Mouse (Mus musculus): ENCODE measurements around the gene Fam213b. TPM values are rescaled to one million over a fixed set of nuclear protein-coding genes. Genes with fewer than 3 reads are reported as not detected.

Gene Fam213b
- polyA plus RNA-seq, 1 experiment from 2014 or later = 16.8 TPM

GRCm38 (mm10) chr4:154857366-154858240, 41.3 kb downstream of the Fam213b start:
- ATAC-seq (no peak), DNase-seq (ENCODE audit: low spot score) (no peak)
- TF ChIP-seq CTCF (IDR thresholded peaks at IDR 0.05) (no peak), EP300 (IDR thresholded peaks at IDR 0.05) (no peak)
- no peak overlapping the region for H3K9ac ChIP-seq (replicated peaks; ENCODE audit: low read depth)
- H3K27me3 ChIP-seq (replicated peaks; ENCODE audit: insufficient read depth, low read length) = peaks cover 27% of the 10 kb centered on the region
- H3K4me2 ChIP-seq (replicated peaks; ENCODE audit: low read depth, low read length) = no peak overlapping the region
- H3K27ac ChIP-seq (ENCODE audit: low read length) = no peak overlapping the region
- H3K4me3 ChIP-seq (ENCODE audit: low read depth, low read length) = no peak overlapping the region
- no peaks in the 10 kb centered on the region; the same call in 1 of the 2 replicates for H3K4me1 ChIP-seq (ENCODE audit: insufficient read depth, low read depth, low read length)
- no peaks in the 10 kb centered on the region for H3K9me3 ChIP-seq (ENCODE audit: low read length)
- WGBS = 69% methylated on average over 10 of the region's 10 CpGs
- no peaks in the 10 kb centered on the region for H3K36me3 ChIP-seq (ENCODE audit: insufficient read depth, low read length)

- Histone ChIP-seq H3K27ac (ENCODE audit: low read length) (no peak overlapping the region), H3K36me3 (ENCODE audit: insufficient read depth, low read length) (no peaks in the 10 kb centered on the region), H3K4me2 (replicated peaks; ENCODE audit: low read depth, low read length) (no peak overlapping the region), H3K4me1 (ENCODE audit: insufficient read depth, low read depth, low read length) (no peaks in the 10 kb centered on the region; the same call in 1 of the 2 replicates), H3K9ac (replicated peaks; ENCODE audit: low read depth) (no peak overlapping the region), H3K4me3 (ENCODE audit: low read depth, low read length) (no peak overlapping the region), H3K27me3 (replicated peaks; ENCODE audit: insufficient read depth, low read length) (peaks cover 27% of the 10 kb centered on the region), H3K9me3 (ENCODE audit: low read length) (no peaks in the 10 kb centered on the region)
- TF ChIP-seq EP300 (IDR thresholded peaks at IDR 0.05) (no peak), CTCF (IDR thresholded peaks at IDR 0.05) (no peak)
- DNase-seq (ENCODE audit: low spot score) (no peak), ATAC-seq (no peak)
- WGBS = 82% methylated on average over 7 of the region's 7 CpGs
Observed at GRCm38 (mm10) chr4:154856882-154857281, 42.1 kb downstream of the Fam213b start.

GRCm38 (mm10) chr4:154856480-154856837, 42.5 kb downstream of the Fam213b start:
- peaks cover 27% of the 10 kb centered on the region for H3K27me3 ChIP-seq (replicated peaks; ENCODE audit: insufficient read depth, low read length)
- WGBS = 14% methylated on average over 9 of the region's 9 CpGs
- no peaks in the 10 kb centered on the region; the same call in 1 of the 2 replicates for H3K4me1 ChIP-seq (ENCODE audit: insufficient read depth, low read depth, low read length)
- ATAC-seq = peak; percentile 4; the same call in 1 of the 2 replicates
- H3K4me3 ChIP-seq (ENCODE audit: low read depth, low read length) = peak overlapping the region; percentile 39
- H3K27ac ChIP-seq (ENCODE audit: low read length) = no peak overlapping the region
- no peaks in the 10 kb centered on the region for H3K9me3 ChIP-seq (ENCODE audit: low read length)
- H3K36me3 ChIP-seq (ENCODE audit: insufficient read depth, low read length) = no peaks in the 10 kb centered on the region
- DNase-seq (ENCODE audit: low spot score) = no peak
- H3K4me2 ChIP-seq (replicated peaks; ENCODE audit: low read depth, low read length) = peak overlapping the region; percentile 81
- TF ChIP-seq CTCF (IDR thresholded peaks at IDR 0.05) (no peak), EP300 (IDR thresholded peaks at IDR 0.05) (no peak)
- H3K9ac ChIP-seq (replicated peaks; ENCODE audit: low read depth) = no peak overlapping the region

- H3K4me1 ChIP-seq (ENCODE audit: insufficient read depth, low read depth, low read length) = no peaks in the 10 kb centered on the region; the same call in 1 of the 2 replicates
- no peak for TF ChIP-seq EP300 (IDR thresholded peaks at IDR 0.05)
- peak; percentile 75 for TF ChIP-seq CTCF (IDR thresholded peaks at IDR 0.05)
- H3K9ac ChIP-seq (replicated peaks; ENCODE audit: low read depth) = no peak overlapping the region
- peaks cover 27% of the 10 kb centered on the region for H3K27me3 ChIP-seq (replicated peaks; ENCODE audit: insufficient read depth, low read length)
- no peaks in the 10 kb centered on the region for H3K36me3 ChIP-seq (ENCODE audit: insufficient read depth, low read length)
- H3K9me3 ChIP-seq (ENCODE audit: low read length) = no peaks in the 10 kb centered on the region
- DNase-seq (ENCODE audit: low spot score) (peak; percentile 70), ATAC-seq (peak; percentile 94)
- WGBS = under 1% methylated on average over 82 of the region's 110 CpGs
- H3K27ac ChIP-seq (ENCODE audit: low read length) = no peak overlapping the region
- H3K4me2 ChIP-seq (replicated peaks; ENCODE audit: low read depth, low read length) = peak overlapping the region; percentile 81
- H3K4me3 ChIP-seq (ENCODE audit: low read depth, low read length) = peak overlapping the region; percentile 39
Observed at GRCm38 (mm10) chr4:154855721-154856479, 43.0 kb downstream of the Fam213b start.

GRCm38 (mm10) chr4:154854676-154855345, 44.1 kb downstream of the Fam213b start:
- Histone ChIP-seq H3K36me3 (ENCODE audit: insufficient read depth, low read length) (no peaks in the 10 kb centered on the region), H3K4me1 (ENCODE audit: insufficient read depth, low read depth, low read length) (no peaks in the 10 kb centered on the region; the same call in 1 of the 2 replicates), H3K4me3 (ENCODE audit: low read depth, low read length) (no peak overlapping the region), H3K9me3 (ENCODE audit: low read length) (no peaks in the 10 kb centered on the region), H3K4me2 (replicated peaks; ENCODE audit: low read depth, low read length) (no peak overlapping the region), H3K27ac (ENCODE audit: low read length) (no peak overlapping the region), H3K27me3 (replicated peaks; ENCODE audit: insufficient read depth, low read length) (peaks cover 27% of the 10 kb centered on the region), H3K9ac (replicated peaks; ENCODE audit: low read depth) (no peak overlapping the region)
- TF ChIP-seq CTCF (IDR thresholded peaks at IDR 0.05) (no peak), EP300 (IDR thresholded peaks at IDR 0.05) (no peak)
- no peak for DNase-seq (ENCODE audit: low spot score)
- WGBS = 46% methylated on average over 12 of the region's 12 CpGs
- no peak for ATAC-seq

- ATAC-seq = no peak
- TF ChIP-seq CTCF (IDR thresholded peaks at IDR 0.05) (no peak), EP300 (IDR thresholded peaks at IDR 0.05) (no peak)
- no peak for DNase-seq (ENCODE audit: low spot score)
- H3K4me2 ChIP-seq (replicated peaks; ENCODE audit: low read depth, low read length) = no peak overlapping the region
- H3K9me3 ChIP-seq (ENCODE audit: low read length) = no peaks in the 10 kb centered on the region
- H3K27me3 ChIP-seq (replicated peaks; ENCODE audit: insufficient read depth, low read length) = peaks cover 27% of the 10 kb centered on the region
- 72% methylated on average over 4 of the region's 4 CpGs for WGBS
- no peak overlapping the region for H3K9ac ChIP-seq (replicated peaks; ENCODE audit: low read depth)
- no peak overlapping the region for H3K27ac ChIP-seq (ENCODE audit: low read length)
- no peak overlapping the region for H3K4me3 ChIP-seq (ENCODE audit: low read depth, low read length)
- no peaks in the 10 kb centered on the region for H3K36me3 ChIP-seq (ENCODE audit: insufficient read depth, low read length)
- H3K4me1 ChIP-seq (ENCODE audit: insufficient read depth, low read depth, low read length) = no peaks in the 10 kb centered on the region; the same call in 1 of the 2 replicates
Observed at GRCm38 (mm10) chr4:154853881-154854280, 45.1 kb downstream of the Fam213b start.
